In genomic region chr8:119297752-119298151, GRCm38 (mm10) we compare ENCODE assay signal across 8 mouse cellular contexts. TPM values are rescaled to one million over a fixed set of nuclear protein-coding genes. Genes with fewer than 3 reads are reported as not detected.
A peak's percentile ranks its signal among the peaks of the same experiment; 100 is the strongest.
DNase-seq lines count a peak whose midpoint lies in the region; TF ChIP-seq lines count a peak whose summit lies in the region.
"Not testable (repeated sequence)": the region's sequence is repeated elsewhere in the genome, so short reads cannot be mapped to it uniquely, and the experiment has no call there.

No protein-coding gene starts in this region.

- not testable (repeated sequence) for H3K27me3 ChIP-seq in embryonic facial prominence, embryonic 10.5 days (replicated peaks; ENCODE audit: low read depth, poor library complexity, severe bottlenecking)

- H3K4me1 ChIP-seq in ES-E14 (ENCODE audit: control insufficient read depth in 2 of 2, insufficient read depth in 2 of 2, low read length in 2 of 2, poor library complexity in 1 of 2); embryonic facial prominence, embryonic 10.5 days: not testable (repeated sequence)

- not testable (repeated sequence) for H3K27ac ChIP-seq in ES-E14 (ENCODE audit: insufficient read depth, low read depth, low read length, poor library complexity, severe bottlenecking); embryonic facial prominence, embryonic 10.5 days (replicated peaks)

- WGBS in embryonic facial prominence, embryonic 10.5 days = 31% methylated on average over 3 of the region's 3 CpGs

- H3K9ac ChIP-seq in ES-E14 (ENCODE audit: insufficient read depth, low read depth, low read length, poor library complexity, severe bottlenecking) = not testable (repeated sequence)

- not testable (repeated sequence) for H3K9me3 ChIP-seq in ES-E14 (ENCODE audit: control insufficient read depth, insufficient read depth, low read depth, low read length)
- peaks cover 15% of the 10 kb centered on the region for H3K9me3 ChIP-seq in embryonic facial prominence, embryonic 10.5 days

- not testable (repeated sequence) for H3K36me3 ChIP-seq in ES-E14 (ENCODE audit: control insufficient read depth, insufficient read depth, low read length, poor library complexity, severe bottlenecking); embryonic facial prominence, embryonic 10.5 days (replicated peaks)

- in situ Hi-C loops in ES-E14 (cut with MboI; ENCODE audit: low sequenced_read_pairs in 2 of 2, unreplicated experiment in 2 of 2) = not testable (repeated sequence)

- H3K4me3 ChIP-seq in ES-E14 (ENCODE audit: insufficient read depth in 1 of 2, low read depth in 1 of 2, low read length in 2 of 2, poor library complexity in 1 of 2, severe bottlenecking in 1 of 2); embryonic facial prominence, embryonic 10.5 days: not testable (repeated sequence)

- DNase-seq in ES-E14 (ENCODE audit: low read depth, low spot score) = peak; percentile 46
- peak; percentile 23 for DNase-seq in c-Kit-positive CD71-negative TER-119-negative erythroid progenitor cells, embryonic 14.5 days (ENCODE audit: low read depth)
- peak; percentile 21 for DNase-seq in embryonic facial prominence, embryonic 10.5 days (ENCODE audit: low spot score)
- peak; percentile 60 for DNase-seq in heart, postnatal 4 days
- peak; percentile 12 for DNase-seq in layer of hippocampus, adult 9-11 months
- DNase-seq in lung, postnatal 10 days = peak; percentile 53
- peak; percentile 34 for DNase-seq in retina, adult 2 months (ENCODE audit: low read depth, low spot score)
- DNase-seq in thymus, postnatal 36 days = peak; percentile 8 to 19

TF ChIP-seq in ES-E14, 5 proteins besides CTCF, POLR2A, EP300 and RAD21:
- TF ChIP-seq ZC3H11A (IDR thresholded peaks at IDR 0.05; ENCODE audit: borderline replicate concordance, low read depth, low read length) = peak; percentile 16; the same call in 1 of the 2 replicates
TF ChIP-seq in ES-E14: peak in this region for 1; not testable (repeated sequence) for 4.

RNA-seq across cellular contexts. Expression of gene Hsbp1, which starts 46.5 kb away (rescaled TPM):
- 94.5 and 98.9 TPM in 2 replicates for total RNA-seq in ES-E14 (2012; rRNA removed)
- polyA plus RNA-seq in embryonic facial prominence, embryonic 10.5 days (2016; fragmentation: Nextera tagmentation; extraction: Ambion mirVana) = 238 and 249 TPM in 2 replicates
- 100 to 1,000 TPM; 180 to 183 TPM for total RNA-seq in heart, postnatal 4 days (2021)
